Mouse (Mus musculus) CH12.LX (cell line): ENCODE data around the gene Cs. TPM values are rescaled to one million over a fixed set of nuclear protein-coding genes. Genes with fewer than 3 reads are reported as not detected.

Experiments used
- DNase-seq: peaks from one replicate; pipeline ENCODE4 v3.0.0-alpha.2; 2013; ENCODE audit errors: extremely low read depth
- H3K27ac ChIP-seq: 2 replicates; pipeline ENCODE4 v1.5.1; 2012; ENCODE audit warnings: low read depth, mild to moderate bottlenecking, control low read depth, moderate library complexity; ENCODE audit not compliant: insufficient read depth
- H3K27me3 ChIP-seq: replicated peaks from 2 replicates; pipeline ENCODE3; 2012; ENCODE audit warnings: inconsistent platforms
- H3K36me3 ChIP-seq, 2 experiments: replicated peaks in 1 of 2; 2 replicates each; pipeline versions ENCODE3 to v1.6.1; 2012; ENCODE audit warnings: inconsistent platforms in 1 of 2, low read length in 1 of 2, mild to moderate bottlenecking in 1 of 2, mixed read lengths in 1 of 2, moderate library complexity in 1 of 2; ENCODE audit not compliant: control insufficient read depth in 1 of 2, insufficient read depth in 1 of 2
- H3K4me1 ChIP-seq, 2 experiments: 2 replicates each; pipeline ENCODE4 v1.6.1; 2012; ENCODE audit warnings: inconsistent platforms in 1 of 2, moderate library complexity in 1 of 2; ENCODE audit not compliant: insufficient read depth in 2 of 2, control insufficient read depth in 1 of 2
- H3K4me2 ChIP-seq: 2 replicates; pipeline ENCODE4 v1.6.1; 2012; ENCODE audit warnings: low read depth, mild to moderate bottlenecking, control low read depth; ENCODE audit not compliant: poor library complexity, insufficient read depth, severe bottlenecking
- H3K4me3 ChIP-seq, 3 experiments: fragments of 150-350 bp in 1 of 3; sonication (generic) in 1 of 3; replicated peaks in 1 of 3; 2 replicates each; pipeline versions ENCODE3 to v1.5.1; 2011 to 2012; ENCODE audit warnings: low read depth in 2 of 3, low read length in 2 of 3, mild to moderate bottlenecking in 2 of 3, moderate library complexity in 2 of 3, control low read depth in 1 of 3, improper control_type of control experiment in 1 of 3, inconsistent platforms in 1 of 3, mixed read lengths in 1 of 3; ENCODE audit not compliant: poor library complexity in 1 of 3
- H3K79me2 ChIP-seq: replicated peaks from 2 replicates; pipeline ENCODE4 v1.6.1; 2012; ENCODE audit warnings: mild to moderate bottlenecking, moderate library complexity; ENCODE audit not compliant: control insufficient read depth, poor library complexity, insufficient read depth, severe bottlenecking; ENCODE audit errors: extremely low read depth
- H3K9ac ChIP-seq: 2 replicates; pipeline ENCODE4 v1.6.1; 2012; ENCODE audit warnings: low read depth, mild to moderate bottlenecking, control low read depth, moderate library complexity; ENCODE audit not compliant: insufficient read depth
- H3K9me3 ChIP-seq: replicated peaks from 2 replicates; pipeline ENCODE3; 2012; ENCODE audit warnings: low read length, inconsistent platforms, mixed read lengths
- BHLHE40 ChIP-seq: IDR thresholded peaks from 2 replicates; pipeline ENCODE4 v1.6.1; 2011; ENCODE audit warnings: mild to moderate bottlenecking, low read depth, low read length, improper control_type of control experiment
- GABPA ChIP-seq: IDR thresholded peaks from 2 replicates; pipeline ENCODE4 v1.6.1; 2012; ENCODE audit warnings: low read depth, low read length, improper control_type of control experiment, inconsistent platforms; ENCODE audit not compliant: insufficient replicate concordance
- IRF4 ChIP-seq: IDR thresholded peaks from 2 replicates; pipeline ENCODE4 v1.6.1; 2014; ENCODE audit warnings: low read depth, mild to moderate bottlenecking, inconsistent platforms, low read length, improper control_type of control experiment
- MAX ChIP-seq: IDR thresholded peaks from 2 replicates; pipeline ENCODE4 v1.6.1; 2011; ENCODE audit warnings: low read length, improper control_type of control experiment
- MAZ ChIP-seq: IDR thresholded peaks from 2 replicates; pipeline ENCODE4 v1.6.1; 2012; ENCODE audit warnings: low read depth, mild to moderate bottlenecking, inconsistent platforms, low read length, improper control_type of control experiment, moderate library complexity
- POLR2A ChIP-seq: IDR thresholded peaks from 2 replicates; pipeline ENCODE4 v1.6.1; 2011; ENCODE audit warnings: low read depth, mild to moderate bottlenecking, improper control_type of control experiment, low read length
- RAD21 ChIP-seq: IDR thresholded peaks from 2 replicates; pipeline ENCODE4 v1.6.1; 2011; ENCODE audit warnings: low read depth, mild to moderate bottlenecking, low read length, improper control_type of control experiment, moderate library complexity
- UBTF ChIP-seq: IDR thresholded peaks from 2 replicates; pipeline ENCODE4 v1.6.1; 2012; ENCODE audit warnings: low read depth, mild to moderate bottlenecking, inconsistent platforms, low read length, improper control_type of control experiment, moderate library complexity
- USF1 ChIP-seq: IDR thresholded peaks from 2 replicates; pipeline ENCODE4 v1.6.1; 2014; ENCODE audit warnings: low read depth, mild to moderate bottlenecking, inconsistent platforms, low read length, improper control_type of control experiment
- dilution Hi-C: fragments of 300-500 bp; cut with MboI; formaldehyde crosslinking; loops from 2 replicates; pipeline ENCODE4 v1.14.3; 2020; ENCODE audit warnings: low sequenced_read_pairs; ENCODE audit not compliant: extremely low pct_unique_long_range_greater_than_20kb, extremely low pct_ligation_motif_present
- in situ Hi-C: fragments of 300-500 bp; cut with MboI; formaldehyde crosslinking; loops from 3 replicates; pipeline ENCODE4 v1.14.3; 2019; ENCODE audit warnings: low sequenced_read_pairs, low pct_ligation_motif_present, low pct_unique_long_range_greater_than_20kb, mixed read lengths
- polyA plus RNA-seq: library from polyadenylated mRNA; unstranded; fragments of >175 nt; gene quantifications from 2 replicates; pipeline ENCODE4 v1.2.1, GENCODE M21; 2012; ENCODE audit warnings: low read depth; ENCODE audit not compliant: insufficient read length
- total RNA-seq, 2 experiments: library from RNA; depleted of rRNA; stranded (reverse); fragments of 300-350 nt in 1 of 2; fragments of >200 nt in 1 of 2; gene quantifications; 2 replicates each; pipeline ENCODE4 v1.2.3; 2012 to 2014

Gene Cs
- total and polyA plus RNA-seq, 3 experiments, result 131 to 240 (median 145) TPM

DNA sequence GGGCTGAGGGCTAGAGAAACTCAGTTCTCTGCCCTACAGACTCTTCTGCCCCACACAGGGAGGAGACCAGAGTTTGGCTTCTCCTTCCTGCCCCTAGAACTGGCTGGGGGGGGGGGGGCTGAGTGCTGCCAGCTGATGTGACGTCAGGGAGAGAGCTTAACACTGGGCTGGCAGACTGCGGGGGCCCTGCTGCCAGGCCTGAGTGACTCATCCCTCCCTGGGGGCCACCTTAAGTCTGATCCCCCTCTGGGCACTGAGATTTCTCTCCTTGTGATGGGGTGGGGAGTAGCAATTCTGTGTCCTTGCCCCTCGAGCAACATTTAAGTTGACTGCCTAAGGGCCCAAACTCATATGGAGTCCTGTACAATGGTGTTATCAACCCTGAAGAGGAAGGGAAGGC is 40.9 kb downstream of the Cs start:
- Histone ChIP-seq H3K4me2 (peak overlapping the region; percentile 86; the same call in 1 of the 2 replicates), H3K9ac (peak overlapping the region; percentile 97), H3K27me3 (no peaks in the 10 kb centered on the region), H3K9me3 (no peaks in the 10 kb centered on the region), H3K36me3 (peaks cover 37 to 51% of the 10 kb centered on the region in 2 experiments), H3K4me1 (peaks cover 14 to 31% of the 10 kb centered on the region in 2 experiments), H3K27ac (0 out of 2 replicates have a peak overlapping the region, but pooled peaks have one; percentile 8), H3K79me2 (peaks cover 25% of the 10 kb centered on the region), H3K4me3 (peak overlapping the region; percentile 83 to 89 (median 84))
- dilution Hi-C loops, result no loop called here
- in situ Hi-C loops, result no loop called here
- DNase-seq, result no peak
- TF ChIP-seq UBTF (no peak), RAD21 (no peak), BHLHE40 (no peak), MAZ (no peak)

DNA sequence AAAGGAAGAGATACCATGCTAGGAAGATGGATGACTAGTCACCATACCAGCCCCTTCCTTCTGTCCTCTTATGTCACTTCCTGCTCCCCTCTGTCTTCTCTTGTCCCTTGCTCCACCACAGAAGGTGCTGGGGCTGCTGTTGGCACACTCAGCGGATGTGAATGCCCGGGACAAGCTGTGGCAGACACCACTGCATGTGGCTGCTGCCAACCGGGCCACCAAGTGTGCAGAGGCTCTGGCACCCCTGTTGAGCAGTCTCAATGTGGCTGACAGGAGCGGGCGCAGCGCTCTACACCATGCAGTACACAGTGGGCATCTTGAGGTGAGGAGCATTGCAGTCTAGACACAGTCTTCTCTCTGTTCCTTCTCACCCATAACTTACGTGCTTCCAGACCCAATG is 41.7 kb downstream of the Cs start:
- no peak for DNase-seq
- Histone ChIP-seq H3K4me1 (peaks cover 14 to 31% of the 10 kb centered on the region in 2 experiments), H3K9me3 (no peaks in the 10 kb centered on the region), H3K27me3 (no peaks in the 10 kb centered on the region), H3K36me3 (peaks cover 45 to 59% of the 10 kb centered on the region in 2 experiments), H3K79me2 (peaks cover 25% of the 10 kb centered on the region), H3K27ac (peak overlapping the region; percentile 4; the same call in 1 of the 2 replicates), H3K4me2 (no peak overlapping the region), H3K4me3 (no peak overlapping the region), H3K9ac (no peak overlapping the region)
- no peak for TF ChIP-seq MAX
- TF ChIP-seq GABPA, result no peak
- dilution Hi-C loops, result no loop called here
- in situ Hi-C loops, result no loop called here

DNA sequence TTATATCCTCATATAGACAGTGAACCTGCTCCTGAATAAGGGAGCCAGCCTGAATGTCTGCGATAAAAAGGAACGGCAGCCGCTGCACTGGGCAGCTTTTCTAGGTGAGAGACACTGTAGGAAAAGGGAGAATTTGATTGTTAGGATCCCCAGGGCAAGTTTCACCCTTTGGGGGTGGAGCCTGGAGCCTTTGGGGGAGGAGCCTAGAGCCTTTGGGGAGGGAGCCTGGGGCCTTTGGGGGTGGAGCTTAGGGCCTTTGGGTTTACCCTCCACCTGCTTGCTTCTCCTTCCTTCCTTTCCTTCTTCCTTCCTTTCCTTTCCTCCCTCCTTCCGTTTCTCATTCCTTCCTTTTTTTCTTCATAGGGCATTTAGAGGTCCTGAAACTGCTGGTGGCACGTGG is 43.0 kb downstream of the Cs start:
- in situ Hi-C loops (no loop called here), dilution Hi-C loops (no loop called here)
- TF ChIP-seq USF1 (no peak), MAZ (no peak), POLR2A (no peak), IRF4 (no peak)
- H3K4me1 ChIP-seq, result peaks cover 14 to 31% of the 10 kb centered on the region in 2 experiments
- H3K4me2 ChIP-seq, result no peak overlapping the region
- H3K79me2 ChIP-seq, result peaks cover 25% of the 10 kb centered on the region
- peak; percentile 61 for DNase-seq
- no peaks in the 10 kb centered on the region for H3K27me3 ChIP-seq
- H3K9me3 ChIP-seq, result no peaks in the 10 kb centered on the region
- H3K36me3 ChIP-seq, result peaks cover 57 to 72% of the 10 kb centered on the region in 2 experiments
- H3K9ac ChIP-seq, result no peak overlapping the region
- H3K27ac ChIP-seq, result no peak overlapping the region
- no peak overlapping the region for H3K4me3 ChIP-seq
